Mouse (Mus musculus) myocyte (in vitro differentiated cells): ENCODE measurements around the gene Eif2b5. TPM values are rescaled to one million over a fixed set of nuclear protein-coding genes. Genes with fewer than 3 reads are reported as not detected.
"Not testable (repeated sequence)": the region's sequence is repeated elsewhere in the genome, so short reads cannot be mapped to it uniquely, and the experiment has no call there.

Experiments
- H3K27me3 ChIP-seq: one replicate; pipeline ENCODE4 v1.6.1; 2011; ENCODE audit not compliant: control insufficient read depth, insufficient read depth, insufficient read length
- H3K36me3 ChIP-seq: one replicate; pipeline ENCODE4 v1.6.1; 2011; ENCODE audit not compliant: control insufficient read depth, insufficient read depth
- H3K4me2 ChIP-seq: one replicate; pipeline ENCODE4 v1.6.1; 2011; ENCODE audit warnings: low read depth, control low read depth
- H3K4me3 ChIP-seq: one replicate; pipeline ENCODE4 v1.5.1; 2011; ENCODE audit warnings: mild to moderate bottlenecking, control low read depth, moderate library complexity
- H3K79me2 ChIP-seq: one replicate; pipeline ENCODE4 v1.6.1; 2011; ENCODE audit not compliant: control insufficient read depth, insufficient read depth
- H3ac ChIP-seq: one replicate; pipeline ENCODE4 v1.6.1; 2011; ENCODE audit not compliant: control insufficient read depth, insufficient read length
- CEBPB ChIP-seq: IDR thresholded peaks from 2 replicates; pipeline ENCODE4 v1.6.1; 2011; ENCODE audit warnings: mild to moderate bottlenecking, moderate library complexity; ENCODE audit not compliant: poor library complexity, insufficient read depth, severe bottlenecking
- E2F4 ChIP-seq: IDR thresholded peaks from one replicate; pipeline ENCODE4 v1.6.1; 2011; ENCODE audit warnings: mild to moderate bottlenecking, control low read depth, moderate library complexity; ENCODE audit not compliant: insufficient read depth
- MAX ChIP-seq: IDR thresholded peaks from one replicate; pipeline ENCODE4 v1.6.1; 2011; ENCODE audit warnings: low read depth, mild to moderate bottlenecking, control low read depth
- MYOD1 ChIP-seq, 3 experiments: IDR thresholded peaks; one replicate each; pipeline ENCODE4 v1.6.1; 2011; ENCODE audit warnings: control low read depth in 2 of 3, low read depth in 2 of 3, mild to moderate bottlenecking in 2 of 3, moderate library complexity in 1 of 3; ENCODE audit not compliant: insufficient read length in 2 of 3, control insufficient read depth in 1 of 3
- MYOG ChIP-seq, 3 experiments: IDR thresholded peaks; one replicate each; pipeline ENCODE4 v1.6.1; 2011; ENCODE audit warnings: control low read depth in 2 of 3, low read depth in 2 of 3, mild to moderate bottlenecking in 2 of 3; ENCODE audit not compliant: insufficient read length in 2 of 3, control insufficient read depth in 1 of 3, insufficient read depth in 1 of 3
- POLR2A ChIP-seq: IDR thresholded peaks from one replicate; pipeline ENCODE4 v1.6.1; 2011; ENCODE audit warnings: low read depth, mild to moderate bottlenecking, control low read depth, moderate library complexity; ENCODE audit not compliant: insufficient read length
- POLR2AphosphoS2 ChIP-seq: IDR thresholded peaks from one replicate; pipeline ENCODE4 v1.6.1; 2011; ENCODE audit warnings: low read depth, control low read depth; ENCODE audit not compliant: insufficient read length
- REST ChIP-seq: IDR thresholded peaks from one replicate; pipeline ENCODE4 v1.6.1; 2011; ENCODE audit warnings: mild to moderate bottlenecking, control low read depth, moderate library complexity; ENCODE audit not compliant: insufficient read depth, insufficient read length
- SRF ChIP-seq: IDR thresholded peaks from one replicate; pipeline ENCODE4 v1.6.1; 2011; ENCODE audit warnings: low read depth; ENCODE audit not compliant: control insufficient read depth, insufficient read length
- TCF12 ChIP-seq: IDR thresholded peaks from one replicate; pipeline ENCODE4 v1.6.1; 2011; ENCODE audit warnings: mild to moderate bottlenecking, control low read depth; ENCODE audit not compliant: poor library complexity, insufficient read depth, severe bottlenecking
- TCF3 ChIP-seq: IDR thresholded peaks from one replicate; pipeline ENCODE4 v1.6.1; 2011; ENCODE audit warnings: low read depth, control low read depth; ENCODE audit not compliant: insufficient read length
- USF1 ChIP-seq: IDR thresholded peaks from one replicate; pipeline ENCODE4 v1.6.1; 2011; ENCODE audit warnings: low read depth, mild to moderate bottlenecking, control low read depth, moderate library complexity
- polyA plus RNA-seq: library from polyadenylated mRNA; unstranded; fragments of >200 nt; fragmentation: generic; extraction: Trizol; gene quantifications from one replicate; pipeline ENCODE4 v1.2.1, GENCODE M21; 2012; ENCODE audit warnings: missing spikeins

The Eif2b5 gene
- polyA plus RNA-seq, 1 experiment: 94.7 TPM

- H3ac ChIP-seq: no peak overlapping the region
- no peak overlapping the region for H3K4me3 ChIP-seq
- TF ChIP-seq MAX (no peak), REST (no peak), MYOG (IDR thresholded peaks at IDR 0.05; ENCODE audit: control insufficient read depth in 1 of 3, insufficient read depth in 1 of 3, insufficient read length in 2 of 3, low read depth in 2 of 3) (no peak), SRF (no peak), POLR2AphosphoS2 (no peak), CEBPB (no peak), MYOD1 (IDR thresholded peaks at IDR 0.05; ENCODE audit: control insufficient read depth in 1 of 3, insufficient read length in 2 of 3, low read depth in 2 of 3) (no peak), USF1 (no peak), E2F4 (no peak), POLR2A (no peak), TCF12 (no peak), TCF3 (no peak)
- H3K27me3 ChIP-seq: no peaks in the 10 kb centered on the region
- no peaks in the 10 kb centered on the region for H3K36me3 ChIP-seq
- no peak overlapping the region for H3K4me2 ChIP-seq
- no peaks in the 10 kb centered on the region for H3K79me2 ChIP-seq
These were observed 23.8 kb upstream of the Eif2b5 start for GRCm38 (mm10) chr16:20474786-20475185.

GRCm38 (mm10) chr16:20475335-20475734 lies 23.3 kb upstream of the Eif2b5 start:
- Histone ChIP-seq H3K27me3 (no peaks in the 10 kb centered on the region), H3ac (no peak overlapping the region), H3K4me2 (no peak overlapping the region), H3K79me2 (no peaks in the 10 kb centered on the region), H3K4me3 (no peak overlapping the region), H3K36me3 (no peaks in the 10 kb centered on the region)
- TF ChIP-seq POLR2AphosphoS2: no peak
- TF ChIP-seq TCF12: no peak
- TF ChIP-seq E2F4: no peak
- no peak for TF ChIP-seq REST
- no peak for TF ChIP-seq MYOD1 (IDR thresholded peaks at IDR 0.05; ENCODE audit: control insufficient read depth in 1 of 3, insufficient read length in 2 of 3, low read depth in 2 of 3)
- TF ChIP-seq CEBPB: no peak
- TF ChIP-seq SRF: no peak
- no peak for TF ChIP-seq MYOG (IDR thresholded peaks at IDR 0.05; ENCODE audit: control insufficient read depth in 1 of 3, insufficient read depth in 1 of 3, insufficient read length in 2 of 3, low read depth in 2 of 3)
- TF ChIP-seq USF1: no peak

GRCm38 (mm10) chr16:20476857-20477256 lies 21.8 kb upstream of the Eif2b5 start:
- no peak overlapping the region for H3ac ChIP-seq
- H3K36me3 ChIP-seq: no peaks in the 10 kb centered on the region
- H3K79me2 ChIP-seq: no peaks in the 10 kb centered on the region
- no peak for TF ChIP-seq MAX
- no peak for TF ChIP-seq MYOD1 (IDR thresholded peaks at IDR 0.05; ENCODE audit: control insufficient read depth in 1 of 3, insufficient read length in 2 of 3, low read depth in 2 of 3)
- TF ChIP-seq CEBPB: no peak
- TF ChIP-seq SRF: no peak
- no peak for TF ChIP-seq TCF3
- no peak for TF ChIP-seq E2F4
- TF ChIP-seq TCF12: no peak
- no peak for TF ChIP-seq USF1
- no peak overlapping the region for H3K4me3 ChIP-seq
- no peak overlapping the region for H3K4me2 ChIP-seq
- no peaks in the 10 kb centered on the region for H3K27me3 ChIP-seq

- no peaks in the 10 kb centered on the region for H3K79me2 ChIP-seq
- TF ChIP-seq E2F4 (no peak), POLR2AphosphoS2 (no peak), MAX (no peak), REST (no peak), CEBPB (no peak), TCF12 (no peak), MYOD1 (IDR thresholded peaks at IDR 0.05; ENCODE audit: control insufficient read depth in 1 of 3, insufficient read length in 2 of 3, low read depth in 2 of 3) (no peak), POLR2A (no peak), MYOG (IDR thresholded peaks at IDR 0.05; ENCODE audit: control insufficient read depth in 1 of 3, insufficient read depth in 1 of 3, insufficient read length in 2 of 3, low read depth in 2 of 3) (no peak), TCF3 (no peak), SRF (no peak)
- H3K4me3 ChIP-seq: no peak overlapping the region
- no peaks in the 10 kb centered on the region for H3K27me3 ChIP-seq
- H3K36me3 ChIP-seq: no peaks in the 10 kb centered on the region
- no peak overlapping the region for H3K4me2 ChIP-seq
- H3ac ChIP-seq: no peak overlapping the region
These were observed 21.3 kb upstream of the Eif2b5 start for GRCm38 (mm10) chr16:20477270-20477669.

- Histone ChIP-seq H3K36me3 (no peaks in the 10 kb centered on the region), H3K79me2 (no peaks in the 10 kb centered on the region), H3K27me3 (no peaks in the 10 kb centered on the region), H3ac (no peak overlapping the region), H3K4me3 (no peak overlapping the region), H3K4me2 (no peak overlapping the region)
- TF ChIP-seq SRF: no peak
- no peak for TF ChIP-seq TCF12
- TF ChIP-seq POLR2AphosphoS2: no peak
- no peak for TF ChIP-seq MYOG (IDR thresholded peaks at IDR 0.05; ENCODE audit: control insufficient read depth in 1 of 3, insufficient read depth in 1 of 3, insufficient read length in 2 of 3, low read depth in 2 of 3)
- TF ChIP-seq USF1: no peak
- TF ChIP-seq REST: no peak
These were observed 20.1 kb upstream of the Eif2b5 start for GRCm38 (mm10) chr16:20478504-20478903.

- H3K4me3 ChIP-seq, H3K27me3 ChIP-seq, H3ac ChIP-seq, H3K36me3 ChIP-seq, H3K79me2 ChIP-seq, H3K4me2 ChIP-seq: not testable (repeated sequence)
These were observed 19.4 kb upstream of the Eif2b5 start for GRCm38 (mm10) chr16:20479026-20479760.
